Mouse (Mus musculus) kidney, embryonic 15.5 days (tissue): ENCODE measurements around the gene Vegfc. TPM values are rescaled to one million over a fixed set of nuclear protein-coding genes. Genes with fewer than 3 reads are reported as not detected.

Experiments used
- ATAC-seq: fragments of 200-750 bp; cut with Nextera tagmentation; replicated peaks from 2 replicates; pipeline ENCODE4 v1.8.0; 2017; ENCODE audit warnings: moderate TSS enrichment; ENCODE audit not compliant: low FRiP score
- H3K27ac ChIP-seq: fragments of 300-500 bp; sonication (generic); 2 replicates; pipeline ENCODE4 v1.5.1; 2015; ENCODE audit warnings: mild to moderate bottlenecking, inconsistent platforms
- H3K27me3 ChIP-seq: fragments of 300-500 bp; sonication (generic); 2 replicates; pipeline ENCODE4 v1.6.1; 2015; ENCODE audit warnings: inconsistent platforms
- H3K36me3 ChIP-seq: fragments of 300-500 bp; sonication (generic); 2 replicates; pipeline ENCODE4 v1.6.1; 2015; ENCODE audit warnings: inconsistent platforms
- H3K4me1 ChIP-seq: fragments of 300-500 bp; sonication (generic); 2 replicates; pipeline ENCODE4 v1.6.1; 2015; ENCODE audit warnings: inconsistent platforms
- H3K4me2 ChIP-seq: fragments of 300-500 bp; sonication (generic); 2 replicates; pipeline ENCODE4 v1.6.1; 2015; ENCODE audit warnings: moderate library complexity, mild to moderate bottlenecking, inconsistent platforms
- H3K4me3 ChIP-seq: fragments of 300-500 bp; sonication (generic); replicated peaks from 2 replicates; pipeline ENCODE4 v1.5.1; 2015; ENCODE audit warnings: mild to moderate bottlenecking, inconsistent platforms
- H3K9ac ChIP-seq: fragments of 300-500 bp; sonication (generic); 2 replicates; pipeline ENCODE4 v1.6.1; 2015; ENCODE audit warnings: mild to moderate bottlenecking, inconsistent platforms
- H3K9me3 ChIP-seq: fragments of 300-500 bp; sonication (generic); replicated peaks from 2 replicates; pipeline ENCODE4 v1.6.1; 2016; ENCODE audit warnings: inconsistent platforms
- WGBS: fragments of 180-500 bp; shearing (Covaris S2); methylation state at CpG from one replicate; pipeline ENCODE4 v1.1.7; 2015; ENCODE audit warnings: mixed read lengths; 5-methylcytosine and 5-hydroxymethylcytosine counted together
- polyA plus RNA-seq: library from polyadenylated mRNA; unstranded; fragments of >200 nt; fragmentation: Nextera tagmentation; extraction: Ambion mirVana; gene quantifications from 2 replicates; pipeline ENCODE4 v1.2.1, GENCODE M21; 2015

Vegfc gene
- polyA plus RNA-seq = 6.3 and 8.7 TPM in 2 replicates

DNA sequence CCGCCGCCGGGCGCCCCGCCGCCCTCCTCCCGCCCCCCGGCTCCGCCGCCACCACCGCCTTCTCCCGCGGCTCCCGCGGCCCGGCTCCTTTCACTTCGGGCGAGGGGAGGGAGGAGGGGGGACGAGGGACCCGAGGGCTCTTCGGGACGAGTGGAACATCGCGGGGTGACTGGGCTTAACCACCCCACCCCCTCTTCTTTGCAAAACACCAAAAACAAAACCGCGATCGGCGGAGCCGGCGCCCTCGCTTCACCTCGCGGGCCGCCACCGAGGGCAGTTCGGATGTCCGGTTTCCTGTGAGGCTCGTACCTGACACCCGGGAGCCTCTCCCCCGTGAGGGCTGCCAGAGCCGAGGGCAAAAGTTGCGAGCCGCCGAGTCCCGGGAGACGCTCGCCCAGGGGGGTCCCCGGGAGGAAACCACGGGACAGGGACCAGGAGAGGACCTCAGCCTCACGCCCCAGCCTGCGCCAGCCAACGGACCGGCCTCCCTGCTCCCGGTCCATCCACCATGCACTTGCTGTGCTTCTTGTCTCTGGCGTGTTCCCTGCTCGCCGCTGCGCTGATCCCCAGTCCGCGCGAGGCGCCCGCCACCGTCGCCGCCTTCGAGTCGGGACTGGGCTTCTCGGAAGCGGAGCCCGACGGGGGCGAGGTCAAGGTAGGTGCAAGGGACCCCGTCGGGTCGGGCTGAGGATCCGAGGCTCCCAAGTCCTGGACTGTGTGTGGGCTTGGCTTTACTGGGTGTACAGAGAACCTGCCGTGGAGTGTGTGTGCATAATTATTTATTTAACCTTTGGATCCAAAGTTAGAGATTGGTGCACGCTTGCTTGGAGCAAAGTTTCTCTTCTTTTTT, at the start of gene Vegfc:
Vegfc (plus strand) TSS at position 336 of the 850 bp plus-strand sequence.
- H3K27ac ChIP-seq = peak within 1 kb of the TSS; percentile 62
- peak within 1 kb of the TSS; percentile 72 for H3K9ac ChIP-seq
- H3K4me3 ChIP-seq = peak within 1 kb of the TSS; percentile 67
- peak; percentile 79 for ATAC-seq
- under 1% methylated on average over 55 of the region's 79 CpGs for WGBS
- H3K27me3 ChIP-seq = no peaks in the 10 kb centered on the region
- H3K4me1 ChIP-seq = peaks cover 19% of the 10 kb centered on the region
- H3K9me3 ChIP-seq = no peaks in the 10 kb centered on the region
- H3K4me2 ChIP-seq = peak within 1 kb of the TSS; percentile 85
- no peaks in the 10 kb centered on the region for H3K36me3 ChIP-seq

DNA sequence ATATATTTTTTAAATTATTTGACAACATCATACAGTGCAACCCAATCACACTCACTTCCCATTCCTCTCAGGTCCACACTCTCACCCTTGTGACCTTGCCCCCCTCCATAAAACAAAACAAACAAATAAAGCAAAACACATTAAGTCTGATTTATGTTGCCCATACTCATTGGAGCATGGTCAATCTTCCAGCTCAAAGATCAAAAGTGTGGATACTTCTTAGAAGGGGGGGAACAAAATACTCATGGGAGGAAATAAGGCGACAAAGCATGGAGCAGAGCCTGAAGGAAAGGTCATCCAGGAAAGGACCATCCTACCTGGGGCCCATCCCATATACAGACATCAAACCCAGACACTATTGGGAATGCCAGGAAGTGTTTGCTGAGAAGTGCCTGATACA, 42.8 kb upstream of the Vegfc start:
- Histone ChIP-seq H3K4me3 (no peak overlapping the region), H3K9me3 (no peaks in the 10 kb centered on the region), H3K9ac (no peak overlapping the region), H3K27ac (no peak overlapping the region), H3K27me3 (no peaks in the 10 kb centered on the region), H3K36me3 (no peaks in the 10 kb centered on the region), H3K4me2 (no peak overlapping the region), H3K4me1 (no peaks in the 10 kb centered on the region)
- ATAC-seq = peak; percentile 83
- WGBS = 25% methylated on average over 1 of the region's 1 CpGs

DNA sequence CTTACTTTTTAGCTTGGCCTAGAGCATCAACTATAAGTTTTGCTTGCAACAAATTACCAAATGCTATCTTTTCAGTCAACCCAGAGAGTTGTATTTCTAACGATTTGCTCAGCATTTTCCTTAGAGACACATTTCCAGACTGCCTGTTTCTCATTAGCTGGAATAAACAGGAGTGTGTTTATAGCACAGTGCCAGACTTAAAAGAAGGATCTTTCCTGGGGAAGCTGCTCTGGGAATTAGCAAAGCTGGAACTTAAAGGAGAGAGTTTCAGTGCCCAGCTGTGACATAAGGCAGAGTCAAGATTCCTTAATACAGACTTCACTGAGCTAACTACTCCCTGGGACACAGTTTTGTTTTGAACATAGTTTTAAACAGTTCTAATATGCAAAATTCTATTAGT, 34.8 kb upstream of the Vegfc start:
- no peak overlapping the region for H3K4me2 ChIP-seq
- WGBS = 0% methylated on average over 1 of the region's 1 CpGs
- H3K9ac ChIP-seq = no peak overlapping the region
- no peaks in the 10 kb centered on the region for H3K36me3 ChIP-seq
- no peak overlapping the region for H3K4me3 ChIP-seq
- H3K9me3 ChIP-seq = no peaks in the 10 kb centered on the region
- ATAC-seq = no peak
- H3K4me1 ChIP-seq = no peaks in the 10 kb centered on the region
- no peak overlapping the region for H3K27ac ChIP-seq
- no peaks in the 10 kb centered on the region for H3K27me3 ChIP-seq

DNA sequence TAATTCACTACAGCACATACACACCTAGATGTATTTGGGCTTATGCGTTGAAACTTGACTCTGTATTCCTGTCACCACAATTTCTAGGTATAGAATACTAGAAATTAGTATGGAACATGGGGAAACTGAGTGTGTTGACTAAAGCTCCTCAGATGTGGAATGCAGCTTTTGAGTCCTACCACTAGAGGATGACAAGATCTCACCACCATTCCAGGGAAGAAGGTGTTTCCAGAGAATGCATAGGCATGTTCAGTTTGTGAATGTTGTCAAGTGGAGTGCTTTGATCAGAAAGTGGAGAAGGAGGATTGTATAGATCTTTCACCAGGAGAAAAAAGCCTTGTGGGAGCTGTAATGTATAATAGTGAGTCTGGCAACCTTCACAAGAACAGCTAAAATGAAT, 33.9 kb upstream of the Vegfc start:
- H3K9me3 ChIP-seq = no peaks in the 10 kb centered on the region
- no peak overlapping the region for H3K4me2 ChIP-seq
- no peak overlapping the region for H3K27ac ChIP-seq
- 88% methylated on average over 1 of the region's 1 CpGs for WGBS
- no peak for ATAC-seq
- H3K36me3 ChIP-seq = no peaks in the 10 kb centered on the region
- H3K9ac ChIP-seq = no peak overlapping the region
- no peaks in the 10 kb centered on the region for H3K27me3 ChIP-seq
- H3K4me3 ChIP-seq = no peak overlapping the region
- no peaks in the 10 kb centered on the region for H3K4me1 ChIP-seq

DNA sequence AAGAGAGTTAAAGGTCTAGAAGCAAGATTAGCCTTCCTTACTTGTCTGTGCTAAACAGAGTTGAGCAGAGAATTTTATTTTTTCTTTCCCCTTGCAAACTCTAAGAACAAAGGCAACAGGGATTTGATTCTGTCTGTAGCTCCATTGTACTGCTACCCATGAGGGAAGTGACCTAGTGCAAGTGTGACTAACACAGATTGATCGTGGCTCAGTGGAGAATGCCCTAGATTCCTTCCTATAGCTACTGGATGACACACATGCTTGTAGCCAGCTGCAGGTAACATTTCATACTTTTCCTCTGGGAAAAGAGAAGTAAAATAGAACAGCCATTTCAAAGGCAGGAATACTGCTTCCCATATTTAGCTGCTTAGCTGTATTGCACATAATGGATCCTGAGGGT, 24.2 kb upstream of the Vegfc start:
- Histone ChIP-seq H3K4me1 (no peaks in the 10 kb centered on the region), H3K4me3 (no peak overlapping the region), H3K27me3 (no peaks in the 10 kb centered on the region), H3K36me3 (no peaks in the 10 kb centered on the region), H3K27ac (no peak overlapping the region), H3K4me2 (no peak overlapping the region), H3K9ac (no peak overlapping the region), H3K9me3 (no peaks in the 10 kb centered on the region)
- WGBS = 53% methylated on average over 1 of the region's 1 CpGs
- ATAC-seq = no peak

DNA sequence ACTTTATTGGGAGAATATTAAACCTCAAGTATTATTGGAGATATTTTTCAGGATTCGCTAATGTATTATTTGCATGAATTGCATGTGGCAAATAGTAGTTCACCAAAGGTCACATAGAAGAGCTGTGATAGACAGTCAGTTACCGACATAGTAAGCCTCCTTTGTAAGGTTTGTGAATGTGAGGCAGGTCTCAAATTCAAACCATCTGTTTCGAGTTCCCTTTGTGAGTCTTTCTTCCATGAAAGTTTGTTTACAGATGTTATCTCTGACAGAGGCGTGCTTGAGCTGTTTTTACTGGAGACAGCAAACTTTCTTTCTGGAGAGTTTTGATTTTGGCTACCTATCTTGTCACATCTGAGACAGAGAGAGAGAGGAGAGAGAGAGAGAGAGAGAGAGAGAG, 11.9 kb upstream of the Vegfc start:
- no peaks in the 10 kb centered on the region for H3K36me3 ChIP-seq
- no peak overlapping the region for H3K27ac ChIP-seq
- 35% methylated on average over 4 of the region's 4 CpGs for WGBS
- no peak overlapping the region for H3K4me2 ChIP-seq
- H3K27me3 ChIP-seq = no peaks in the 10 kb centered on the region
- no peak overlapping the region for H3K9ac ChIP-seq
- H3K9me3 ChIP-seq = no peaks in the 10 kb centered on the region
- ATAC-seq = no peak
- H3K4me3 ChIP-seq = no peak overlapping the region
- H3K4me1 ChIP-seq = no peaks in the 10 kb centered on the region

DNA sequence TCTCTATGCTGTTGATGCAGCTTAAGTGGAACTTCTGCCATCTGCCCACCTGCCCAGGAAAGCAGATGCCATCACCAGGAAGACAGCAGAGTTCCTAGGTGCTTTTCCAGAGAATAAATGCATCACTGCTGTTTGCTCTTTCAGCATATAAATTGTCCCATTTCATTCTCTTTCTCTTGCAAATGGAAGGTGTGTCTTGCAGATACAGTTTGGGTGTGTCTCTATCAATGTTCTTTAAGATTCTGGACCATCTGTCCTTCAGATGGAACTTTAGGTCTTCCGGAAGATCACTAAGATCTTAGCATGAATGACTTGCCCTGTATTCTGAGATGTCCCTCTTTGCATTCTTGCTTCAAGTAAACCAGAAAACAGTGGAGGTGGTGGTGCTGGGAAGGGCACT, 1.1 kb upstream of the Vegfc start:
- H3K27me3 ChIP-seq = no peaks in the 10 kb centered on the region
- peak overlapping the region; percentile 85 for H3K4me2 ChIP-seq
- H3K36me3 ChIP-seq = no peaks in the 10 kb centered on the region
- no peaks in the 10 kb centered on the region for H3K9me3 ChIP-seq
- no peak overlapping the region for H3K27ac ChIP-seq
- peak overlapping the region; percentile 67 for H3K4me3 ChIP-seq
- 73% methylated on average over 1 of the region's 1 CpGs for WGBS
- ATAC-seq = no peak
- no peak overlapping the region for H3K9ac ChIP-seq
- peaks cover 19% of the 10 kb centered on the region for H3K4me1 ChIP-seq

DNA sequence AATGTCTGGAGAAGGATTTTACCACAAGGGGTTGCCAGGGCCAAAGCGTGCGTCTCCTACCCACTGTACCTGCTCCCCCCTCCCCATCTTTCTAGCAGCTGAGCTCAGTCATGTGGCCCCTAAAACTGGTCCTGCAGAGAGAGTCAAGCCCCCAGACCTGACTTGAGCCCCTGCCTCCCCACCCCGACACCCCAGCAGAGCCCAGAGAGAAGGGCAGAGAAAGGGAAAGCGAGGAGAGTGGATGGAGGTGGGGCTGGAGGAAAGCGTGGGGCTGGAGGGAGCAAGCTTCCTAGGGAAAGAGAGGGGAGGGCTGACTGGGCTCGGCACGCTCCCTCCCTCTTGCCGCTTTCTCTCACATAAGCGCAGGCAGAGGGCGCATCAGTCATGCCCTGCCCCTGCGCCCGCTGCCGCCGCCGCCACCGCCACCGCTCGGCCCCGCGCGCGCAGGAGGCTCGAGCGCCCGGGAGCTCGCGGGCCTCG, 575 bp upstream of the Vegfc start:
- Histone ChIP-seq H3K36me3 (no peaks in the 10 kb centered on the region), H3K27me3 (no peaks in the 10 kb centered on the region), H3K4me1 (peaks cover 19% of the 10 kb centered on the region), H3K9ac (peak overlapping the region; percentile 72), H3K4me3 (peak overlapping the region; percentile 67), H3K9me3 (no peaks in the 10 kb centered on the region), H3K27ac (peak overlapping the region; percentile 62), H3K4me2 (peak overlapping the region; percentile 85)
- 0% methylated on average over 21 of the region's 28 CpGs for WGBS
- peak; percentile 94 for ATAC-seq

DNA sequence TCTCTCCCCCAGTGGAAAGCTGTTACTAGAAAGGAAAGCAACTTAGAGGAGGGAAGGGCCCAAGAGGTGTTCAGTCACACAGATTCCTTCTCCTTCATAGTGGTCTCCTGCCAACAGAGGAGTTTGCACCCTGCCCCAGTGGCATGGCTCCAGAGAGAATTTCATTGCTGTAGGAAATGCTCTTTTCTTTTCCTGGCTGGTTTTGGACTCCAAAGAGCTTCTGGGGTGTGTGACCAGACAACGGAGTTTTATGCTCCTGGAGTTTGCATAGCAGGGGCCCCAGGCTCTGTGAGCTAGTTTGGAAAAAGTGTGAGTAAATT, 675 bp downstream of the Vegfc start:
- H3K9ac ChIP-seq = peak overlapping the region; percentile 72
- peak overlapping the region; percentile 62 for H3K27ac ChIP-seq
- WGBS = 9% methylated on average over 1 of the region's 1 CpGs

DNA sequence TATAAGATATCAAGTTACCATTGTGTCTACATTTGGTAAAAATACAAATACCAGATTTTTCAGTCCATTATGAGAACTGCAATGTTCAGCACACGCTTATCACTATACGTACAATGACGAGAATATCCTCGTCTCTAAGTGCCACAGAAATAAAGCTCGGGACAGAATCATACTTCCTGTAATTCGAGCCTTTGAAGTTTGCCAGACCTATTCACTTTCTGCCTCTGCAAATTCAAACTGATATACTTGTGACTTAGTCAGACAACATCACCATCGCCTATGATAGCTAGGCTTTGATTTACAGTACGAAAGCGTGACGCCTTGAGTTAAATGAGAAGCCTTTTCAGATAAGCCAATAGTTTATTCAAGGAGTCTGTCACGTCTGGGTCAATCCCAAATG, 1.6 kb downstream of the Vegfc start:
- no peaks in the 10 kb centered on the region for H3K27me3 ChIP-seq
- ATAC-seq = no peak
- peaks cover 19% of the 10 kb centered on the region for H3K4me1 ChIP-seq
- H3K4me3 ChIP-seq = peak overlapping the region; percentile 27
- 23% methylated on average over 11 of the region's 11 CpGs for WGBS
- H3K9me3 ChIP-seq = no peaks in the 10 kb centered on the region
- H3K36me3 ChIP-seq = no peaks in the 10 kb centered on the region
- peak overlapping the region; percentile 41 for H3K4me2 ChIP-seq
- H3K27ac ChIP-seq = no peak overlapping the region
- H3K9ac ChIP-seq = no peak overlapping the region

More for the DNA sequence above, 675 bp downstream of the Vegfc start:
- peak; percentile 38 for ATAC-seq
- Histone ChIP-seq H3K27me3 (no peaks in the 10 kb centered on the region), H3K4me2 (peak overlapping the region; percentile 85), H3K4me1 (peaks cover 19% of the 10 kb centered on the region), H3K9me3 (no peaks in the 10 kb centered on the region), H3K36me3 (no peaks in the 10 kb centered on the region), H3K4me3 (peak overlapping the region; percentile 67)

DNA sequence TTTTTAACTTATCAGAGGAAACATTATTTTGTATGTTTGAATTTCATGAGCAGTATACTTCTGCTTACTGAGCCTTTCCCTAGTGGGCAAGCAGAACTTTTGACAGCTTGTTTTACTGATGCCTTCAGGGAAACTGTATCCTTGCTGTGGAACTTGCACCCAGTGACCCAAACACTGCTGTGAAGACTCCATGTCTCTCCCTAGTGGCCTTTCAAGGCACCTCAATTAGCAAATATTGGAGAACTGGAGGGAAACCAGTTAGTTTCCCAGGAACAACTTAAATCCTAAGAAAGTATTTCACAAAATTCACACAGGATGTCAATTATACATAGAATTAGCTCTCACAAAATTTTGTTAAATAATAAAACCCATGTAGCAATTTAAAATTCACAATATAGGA, 2.2 kb downstream of the Vegfc start:
- Histone ChIP-seq H3K4me3 (0 out of 2 replicates have a peak overlapping the region, but pooled peaks have one; percentile 27), H3K4me1 (peaks cover 19% of the 10 kb centered on the region), H3K9me3 (no peaks in the 10 kb centered on the region), H3K4me2 (no peak overlapping the region), H3K27me3 (no peaks in the 10 kb centered on the region), H3K36me3 (no peaks in the 10 kb centered on the region), H3K9ac (no peak overlapping the region), H3K27ac (no peak overlapping the region)
- ATAC-seq = no peak

DNA sequence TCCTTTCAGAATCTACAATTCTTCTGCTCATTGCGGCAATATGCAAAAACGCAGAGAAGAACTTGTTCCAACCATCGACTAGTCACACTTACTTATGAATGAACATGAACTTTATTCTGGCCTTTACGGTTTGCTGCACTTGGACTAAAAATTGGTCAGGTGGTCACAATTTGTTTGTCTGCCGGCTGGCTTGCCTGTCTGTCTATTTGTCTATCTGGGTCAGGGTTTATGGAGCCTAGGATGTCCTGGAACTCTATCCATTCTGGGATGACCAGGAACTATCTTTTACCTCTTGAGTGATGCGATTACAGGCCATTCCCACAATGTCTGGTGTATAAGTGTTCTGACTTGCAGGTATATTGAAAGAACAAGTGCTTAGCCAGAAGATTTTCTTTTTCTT, 8.5 kb downstream of the Vegfc start:
- Histone ChIP-seq H3K9me3 (no peaks in the 10 kb centered on the region), H3K27ac (no peak overlapping the region), H3K4me2 (no peak overlapping the region), H3K27me3 (no peaks in the 10 kb centered on the region), H3K9ac (no peak overlapping the region), H3K4me1 (no peaks in the 10 kb centered on the region), H3K4me3 (no peak overlapping the region), H3K36me3 (no peaks in the 10 kb centered on the region)
- no peak for ATAC-seq
- 75% methylated on average over 6 of the region's 6 CpGs for WGBS

DNA sequence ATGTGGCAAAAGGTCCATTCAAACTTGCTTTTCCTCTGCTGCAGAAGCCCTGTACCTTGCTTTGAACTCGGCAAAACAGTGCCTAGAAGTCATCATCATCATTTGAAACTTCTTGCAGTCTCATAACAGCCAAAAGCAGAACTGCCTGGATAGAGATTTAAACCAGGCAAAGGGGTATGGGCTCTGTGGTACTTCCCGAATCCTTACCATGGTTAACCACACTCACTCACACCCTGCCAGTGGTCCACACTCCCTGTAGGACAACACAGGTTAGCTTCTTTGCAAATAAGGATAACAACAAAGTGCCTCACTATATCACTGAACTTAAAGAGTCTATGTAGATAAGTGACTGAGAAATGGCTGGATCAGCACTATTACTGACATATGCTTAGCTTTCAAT, 9.7 kb downstream of the Vegfc start:
- Histone ChIP-seq H3K4me3 (no peak overlapping the region), H3K4me2 (no peak overlapping the region), H3K9me3 (no peaks in the 10 kb centered on the region), H3K27me3 (no peaks in the 10 kb centered on the region), H3K4me1 (no peaks in the 10 kb centered on the region), H3K36me3 (no peaks in the 10 kb centered on the region), H3K9ac (no peak overlapping the region), H3K27ac (no peak overlapping the region)
- WGBS = 70% methylated on average over 2 of the region's 2 CpGs
- ATAC-seq = no peak
